Mouse (Mus musculus): ENCODE measurements around the gene Mylk3. TPM values are rescaled to one million over a fixed set of nuclear protein-coding genes. Genes with fewer than 3 reads are reported as not detected.
A peak's percentile ranks its signal among the peaks of the same experiment; 100 is the strongest.

Gene Mylk3
- polyA plus RNA-seq, 1 experiment from 2014 or later = 0.13 TPM

GRCm38 (mm10) chr8:85431281-85432167, 45.4 kb upstream of the Mylk3 start:
- H3K4me3 ChIP-seq (ENCODE audit: low read depth, low read length) = peak overlapping the region; percentile 78
- DNase-seq (ENCODE audit: low spot score) (no peak), ATAC-seq (ENCODE audit: low FRiP score, low TSS enrichment) (no peak)
- H3K9me3 ChIP-seq (ENCODE audit: control insufficient read depth, low read length) = no peaks in the 10 kb centered on the region
- H3K4me2 ChIP-seq (replicated peaks; ENCODE audit: low read depth) = peak overlapping the region; percentile 55
- no peaks in the 10 kb centered on the region for H3K27me3 ChIP-seq (ENCODE audit: control insufficient read depth, insufficient read depth, low read length)
- TF ChIP-seq CTCF (IDR thresholded peaks at IDR 0.05; ENCODE audit: low read depth) (no peak), EP300 (optimal IDR thresholded peaks at IDR 0.05) (no peak)
- no peaks in the 10 kb centered on the region for H3K4me1 ChIP-seq (replicated peaks; ENCODE audit: control insufficient read depth, insufficient read depth)
- no peaks in the 10 kb centered on the region for H3K36me3 ChIP-seq (ENCODE audit: control insufficient read depth, insufficient read depth, low read length)
- WGBS = 7% methylated on average over 10 of the region's 10 CpGs
- no peak overlapping the region for H3K27ac ChIP-seq (replicated peaks)
- H3K9ac ChIP-seq (ENCODE audit: low read length) = peak overlapping the region; percentile 92

DNA sequence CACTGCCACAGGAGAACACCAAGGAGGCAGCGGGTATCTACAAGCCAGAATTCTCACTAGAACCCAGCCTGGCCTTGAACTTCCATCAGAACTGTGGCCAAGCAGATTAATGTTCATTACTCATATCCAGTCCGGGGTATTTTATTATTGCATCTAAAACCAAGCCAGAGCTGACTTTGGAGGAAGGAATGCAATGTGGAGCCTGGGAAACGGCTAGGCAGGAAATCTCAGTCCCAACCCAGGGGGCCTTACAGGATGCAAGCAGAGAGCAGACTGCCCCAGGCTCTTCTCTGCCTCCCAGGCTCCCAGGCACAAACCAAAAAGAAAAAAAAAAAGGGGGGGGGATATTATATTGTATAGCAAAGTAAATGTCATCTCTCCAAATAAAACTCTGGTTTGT, 44.7 kb upstream of the Mylk3 start:
- peak overlapping the region; percentile 78; the same call in 1 of the 2 replicates for H3K4me3 ChIP-seq (ENCODE audit: low read depth, low read length)
- no peak for DNase-seq (ENCODE audit: low spot score)
- no peak for ATAC-seq (ENCODE audit: low FRiP score, low TSS enrichment)

DNA sequence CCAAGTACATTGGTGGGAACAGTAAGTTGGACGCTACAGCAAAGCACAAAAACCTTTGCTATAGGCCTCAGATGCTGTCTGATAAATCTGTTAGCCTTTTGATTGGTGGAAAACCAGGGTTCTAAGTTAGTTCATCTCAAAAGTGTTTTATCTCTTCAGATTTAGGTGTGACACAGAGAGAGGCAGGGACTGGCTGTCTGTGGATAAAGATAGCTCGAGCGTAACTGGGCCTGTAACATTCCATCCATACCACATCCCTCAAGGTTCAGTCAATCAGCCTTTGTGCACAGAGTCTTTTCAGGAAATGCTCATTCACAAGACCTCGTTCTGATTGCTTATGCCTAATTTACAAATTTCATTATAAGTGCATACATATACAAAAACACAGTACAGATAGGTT, 43.1 kb upstream of the Mylk3 start:
- H3K27ac ChIP-seq (replicated peaks) = no peak overlapping the region
- DNase-seq (ENCODE audit: low spot score) = no peak
- H3K9ac ChIP-seq (ENCODE audit: low read length) = no peak overlapping the region
- no peak for TF ChIP-seq EP300 (optimal IDR thresholded peaks at IDR 0.05)
- TF ChIP-seq CTCF (IDR thresholded peaks at IDR 0.05; ENCODE audit: low read depth) = no peak
- H3K4me1 ChIP-seq (replicated peaks; ENCODE audit: control insufficient read depth, insufficient read depth) = no peaks in the 10 kb centered on the region
- no peaks in the 10 kb centered on the region for H3K36me3 ChIP-seq (ENCODE audit: control insufficient read depth, insufficient read depth, low read length)
- H3K27me3 ChIP-seq (ENCODE audit: control insufficient read depth, insufficient read depth, low read length) = no peaks in the 10 kb centered on the region
- no peak overlapping the region for H3K4me3 ChIP-seq (ENCODE audit: low read depth, low read length)
- WGBS = 31% methylated on average over 4 of the region's 4 CpGs
- H3K4me2 ChIP-seq (replicated peaks; ENCODE audit: low read depth) = no peak overlapping the region
- ATAC-seq (ENCODE audit: low FRiP score, low TSS enrichment) = no peak
- no peaks in the 10 kb centered on the region for H3K9me3 ChIP-seq (ENCODE audit: control insufficient read depth, low read length)

More for the DNA sequence above, 44.7 kb upstream of the Mylk3 start:
- TF ChIP-seq CTCF (IDR thresholded peaks at IDR 0.05; ENCODE audit: low read depth) = no peak
- TF ChIP-seq EP300 (optimal IDR thresholded peaks at IDR 0.05) = no peak
- Histone ChIP-seq H3K4me1 (replicated peaks; ENCODE audit: control insufficient read depth, insufficient read depth) (no peaks in the 10 kb centered on the region), H3K4me2 (replicated peaks; ENCODE audit: low read depth) (peak overlapping the region; percentile 55), H3K9ac (ENCODE audit: low read length) (no peak overlapping the region), H3K9me3 (ENCODE audit: control insufficient read depth, low read length) (no peaks in the 10 kb centered on the region), H3K36me3 (ENCODE audit: control insufficient read depth, insufficient read depth, low read length) (no peaks in the 10 kb centered on the region), H3K27ac (replicated peaks) (no peak overlapping the region), H3K27me3 (ENCODE audit: control insufficient read depth, insufficient read depth, low read length) (no peaks in the 10 kb centered on the region)
- 26% methylated on average over 3 of the region's 3 CpGs for WGBS

DNA sequence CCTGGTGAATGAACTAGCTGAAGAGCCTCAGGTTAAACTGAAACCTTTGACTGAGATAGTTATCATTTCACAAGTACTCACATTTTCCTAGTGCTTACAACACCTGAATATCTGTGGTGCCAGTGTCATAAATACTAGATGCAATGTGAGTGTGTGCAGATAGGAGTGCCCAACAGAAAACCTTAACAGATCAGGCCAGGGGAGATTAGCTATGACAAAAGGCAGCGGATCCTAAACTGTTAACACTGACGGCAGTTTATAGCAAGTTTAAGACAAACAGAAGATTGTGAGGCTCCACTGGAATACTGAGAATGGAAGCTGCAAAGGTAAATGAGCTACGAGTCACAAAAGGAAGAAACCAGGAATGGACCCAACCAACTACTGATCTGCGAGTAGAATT, 40.9 kb upstream of the Mylk3 start:
- no peaks in the 10 kb centered on the region for H3K4me1 ChIP-seq (replicated peaks; ENCODE audit: control insufficient read depth, insufficient read depth)
- TF ChIP-seq CTCF (IDR thresholded peaks at IDR 0.05; ENCODE audit: low read depth) (peak; percentile 16; the same call in 1 of the 2 replicates), EP300 (optimal IDR thresholded peaks at IDR 0.05) (no peak)
- no peak overlapping the region for H3K4me3 ChIP-seq (ENCODE audit: low read depth, low read length)
- DNase-seq (ENCODE audit: low spot score) (no peak), ATAC-seq (ENCODE audit: low FRiP score, low TSS enrichment) (no peak)
- H3K27ac ChIP-seq (replicated peaks) = no peak overlapping the region
- H3K9me3 ChIP-seq (ENCODE audit: control insufficient read depth, low read length) = no peaks in the 10 kb centered on the region
- 44% methylated on average over 4 of the region's 4 CpGs for WGBS
- no peak overlapping the region for H3K9ac ChIP-seq (ENCODE audit: low read length)
- no peaks in the 10 kb centered on the region for H3K36me3 ChIP-seq (ENCODE audit: control insufficient read depth, insufficient read depth, low read length)
- H3K27me3 ChIP-seq (ENCODE audit: control insufficient read depth, insufficient read depth, low read length) = no peaks in the 10 kb centered on the region
- no peak overlapping the region for H3K4me2 ChIP-seq (replicated peaks; ENCODE audit: low read depth)

DNA sequence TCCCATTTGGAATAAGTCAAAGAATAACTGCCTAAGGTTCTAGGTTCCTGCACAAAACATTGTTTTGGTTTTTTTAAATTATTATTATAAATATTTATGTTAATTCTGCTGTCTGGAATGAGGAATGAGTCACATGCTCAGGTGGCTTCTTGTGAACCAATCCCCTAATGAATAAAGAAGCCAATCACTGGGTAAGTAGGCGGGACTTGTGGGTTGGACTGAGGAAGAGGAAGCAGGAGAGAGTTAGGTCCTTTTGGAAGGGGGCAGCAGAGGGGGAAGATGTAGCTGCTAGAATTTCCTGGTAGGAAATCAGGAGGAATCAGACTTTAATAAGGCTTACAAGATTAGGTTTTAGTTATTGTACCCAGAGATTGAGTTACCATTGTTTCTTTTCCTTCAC, 35.2 kb upstream of the Mylk3 start:
- Histone ChIP-seq H3K9me3 (ENCODE audit: control insufficient read depth, low read length) (no peaks in the 10 kb centered on the region), H3K36me3 (ENCODE audit: control insufficient read depth, insufficient read depth, low read length) (peaks cover 2% of the 10 kb centered on the region; the same call in 1 of the 2 replicates), H3K9ac (ENCODE audit: low read length) (no peak overlapping the region), H3K4me1 (replicated peaks; ENCODE audit: control insufficient read depth, insufficient read depth) (no peaks in the 10 kb centered on the region), H3K4me3 (ENCODE audit: low read depth, low read length) (no peak overlapping the region), H3K27ac (replicated peaks) (no peak overlapping the region), H3K27me3 (ENCODE audit: control insufficient read depth, insufficient read depth, low read length) (no peaks in the 10 kb centered on the region), H3K4me2 (replicated peaks; ENCODE audit: low read depth) (no peak overlapping the region)
- 96% methylated on average over 1 of the region's 1 CpGs for WGBS
- DNase-seq (ENCODE audit: low spot score) = no peak
- no peak for TF ChIP-seq EP300 (optimal IDR thresholded peaks at IDR 0.05)
- TF ChIP-seq CTCF (IDR thresholded peaks at IDR 0.05; ENCODE audit: low read depth) = no peak
- ATAC-seq (ENCODE audit: low FRiP score, low TSS enrichment) = no peak

DNA sequence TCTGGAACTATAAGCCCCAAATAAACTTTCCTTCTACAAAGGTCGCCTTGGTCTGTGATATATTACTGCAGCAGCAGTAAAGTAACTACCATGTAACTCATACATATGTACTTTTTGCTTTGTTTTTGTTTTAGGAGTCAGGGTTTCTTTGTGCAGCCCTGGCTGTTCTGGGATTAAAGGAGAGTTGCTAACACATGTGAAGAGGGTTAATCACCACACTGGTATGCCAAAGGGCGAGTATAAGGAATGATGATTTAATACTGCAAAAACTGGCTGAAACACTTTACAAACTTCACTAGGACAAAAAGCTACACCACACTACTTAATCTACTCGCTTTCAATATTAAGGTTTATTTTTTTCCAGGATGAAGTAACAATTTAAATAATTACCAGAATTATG, 22.4 kb upstream of the Mylk3 start:
- TF ChIP-seq CTCF (IDR thresholded peaks at IDR 0.05; ENCODE audit: low read depth) = no peak
- no peak for TF ChIP-seq EP300 (optimal IDR thresholded peaks at IDR 0.05)
- 55% methylated on average over 3 of the region's 3 CpGs for WGBS
- no peaks in the 10 kb centered on the region for H3K36me3 ChIP-seq (ENCODE audit: control insufficient read depth, insufficient read depth, low read length)

More for the DNA sequence above, 22.4 kb upstream of the Mylk3 start:
- no peak for DNase-seq (ENCODE audit: low spot score)
- no peak overlapping the region for H3K4me2 ChIP-seq (replicated peaks; ENCODE audit: low read depth)
- H3K9me3 ChIP-seq (ENCODE audit: control insufficient read depth, low read length) = no peaks in the 10 kb centered on the region
- H3K4me1 ChIP-seq (replicated peaks; ENCODE audit: control insufficient read depth, insufficient read depth) = no peaks in the 10 kb centered on the region
- no peak overlapping the region for H3K4me3 ChIP-seq (ENCODE audit: low read depth, low read length)
- no peak for ATAC-seq (ENCODE audit: low FRiP score, low TSS enrichment)
- H3K9ac ChIP-seq (ENCODE audit: low read length) = no peak overlapping the region
- no peak overlapping the region for H3K27ac ChIP-seq (replicated peaks)
- no peaks in the 10 kb centered on the region for H3K27me3 ChIP-seq (ENCODE audit: control insufficient read depth, insufficient read depth, low read length)

Data from stomach, postnatal 0 days (tissue).